Mouse (Mus musculus) CH12.LX (cell line): ENCODE results near the gene Hba-a1. TPM values are rescaled to one million over a fixed set of nuclear protein-coding genes. Genes with fewer than 3 reads are reported as not detected.
"Not testable (repeated sequence)": the region's sequence is repeated elsewhere in the genome, so short reads cannot be mapped to it uniquely, and the experiment has no call there.

ENCODE experiments used
- DNase-seq: peaks from one replicate; pipeline ENCODE4 v3.0.0-alpha.2; 2013; ENCODE audit errors: extremely low read depth
- H3K27ac ChIP-seq: 2 replicates; pipeline ENCODE4 v1.5.1; 2012; ENCODE audit warnings: low read depth, mild to moderate bottlenecking, control low read depth, moderate library complexity; ENCODE audit not compliant: insufficient read depth
- H3K27me3 ChIP-seq: replicated peaks from 2 replicates; pipeline ENCODE3; 2012; ENCODE audit warnings: inconsistent platforms
- H3K36me3 ChIP-seq, 2 experiments: replicated peaks in 1 of 2; 2 replicates each; pipeline versions ENCODE3 to v1.6.1; 2012; ENCODE audit warnings: inconsistent platforms in 1 of 2, low read length in 1 of 2, mild to moderate bottlenecking in 1 of 2, mixed read lengths in 1 of 2, moderate library complexity in 1 of 2; ENCODE audit not compliant: control insufficient read depth in 1 of 2, insufficient read depth in 1 of 2
- H3K4me1 ChIP-seq, 2 experiments: 2 replicates each; pipeline ENCODE4 v1.6.1; 2012; ENCODE audit warnings: inconsistent platforms in 1 of 2, moderate library complexity in 1 of 2; ENCODE audit not compliant: insufficient read depth in 2 of 2, control insufficient read depth in 1 of 2
- H3K4me2 ChIP-seq: 2 replicates; pipeline ENCODE4 v1.6.1; 2012; ENCODE audit warnings: low read depth, mild to moderate bottlenecking, control low read depth; ENCODE audit not compliant: poor library complexity, insufficient read depth, severe bottlenecking
- H3K4me3 ChIP-seq, 3 experiments: fragments of 150-350 bp in 1 of 3; sonication (generic) in 1 of 3; replicated peaks in 1 of 3; 2 replicates each; pipeline versions ENCODE3 to v1.5.1; 2011 to 2012; ENCODE audit warnings: low read depth in 2 of 3, low read length in 2 of 3, mild to moderate bottlenecking in 2 of 3, moderate library complexity in 2 of 3, control low read depth in 1 of 3, improper control_type of control experiment in 1 of 3, inconsistent platforms in 1 of 3, mixed read lengths in 1 of 3; ENCODE audit not compliant: poor library complexity in 1 of 3
- H3K79me2 ChIP-seq: replicated peaks from 2 replicates; pipeline ENCODE4 v1.6.1; 2012; ENCODE audit warnings: mild to moderate bottlenecking, moderate library complexity; ENCODE audit not compliant: control insufficient read depth, poor library complexity, insufficient read depth, severe bottlenecking; ENCODE audit errors: extremely low read depth
- H3K9ac ChIP-seq: 2 replicates; pipeline ENCODE4 v1.6.1; 2012; ENCODE audit warnings: low read depth, mild to moderate bottlenecking, control low read depth, moderate library complexity; ENCODE audit not compliant: insufficient read depth
- H3K9me3 ChIP-seq: replicated peaks from 2 replicates; pipeline ENCODE3; 2012; ENCODE audit warnings: low read length, inconsistent platforms, mixed read lengths
- BHLHE40 ChIP-seq: IDR thresholded peaks from 2 replicates; pipeline ENCODE4 v1.6.1; 2011; ENCODE audit warnings: mild to moderate bottlenecking, low read depth, low read length, improper control_type of control experiment
- CHD1 ChIP-seq: IDR thresholded peaks from 2 replicates; pipeline ENCODE4 v1.6.1; 2012; ENCODE audit warnings: low read depth, low read length, improper control_type of control experiment, inconsistent platforms
- CTCF ChIP-seq, 2 experiments: IDR thresholded peaks in 1 of 2; conservative IDR thresholded peaks in 1 of 2; 2 replicates each; pipeline ENCODE4 v1.5.1; 2011 to 2012; ENCODE audit warnings: low read depth in 2 of 2, low read length in 2 of 2, improper control_type of control experiment in 1 of 2, inconsistent platforms in 1 of 2, mild to moderate bottlenecking in 1 of 2, moderate library complexity in 1 of 2
- ELF1 ChIP-seq: IDR thresholded peaks from 2 replicates; pipeline ENCODE4 v1.6.1; 2014; ENCODE audit warnings: low read depth, mild to moderate bottlenecking, inconsistent platforms, low read length, improper control_type of control experiment
- ETS1 ChIP-seq: conservative IDR thresholded peaks from 2 replicates; pipeline ENCODE4 v1.6.1; 2012; ENCODE audit warnings: low read depth, mild to moderate bottlenecking, inconsistent platforms, low read length, improper control_type of control experiment, moderate library complexity
- GABPA ChIP-seq: IDR thresholded peaks from 2 replicates; pipeline ENCODE4 v1.6.1; 2012; ENCODE audit warnings: low read depth, low read length, improper control_type of control experiment, inconsistent platforms; ENCODE audit not compliant: insufficient replicate concordance
- IRF4 ChIP-seq: IDR thresholded peaks from 2 replicates; pipeline ENCODE4 v1.6.1; 2014; ENCODE audit warnings: low read depth, mild to moderate bottlenecking, inconsistent platforms, low read length, improper control_type of control experiment
- JUN ChIP-seq: IDR thresholded peaks from 2 replicates; pipeline ENCODE4 v1.6.1; 2011; ENCODE audit warnings: low read depth, mild to moderate bottlenecking, low read length, improper control_type of control experiment, moderate library complexity; ENCODE audit not compliant: insufficient read depth
- JUND ChIP-seq: conservative IDR thresholded peaks from 2 replicates; pipeline ENCODE4 v1.6.1; 2011; ENCODE audit warnings: low read depth, low read length, improper control_type of control experiment
- MAFK ChIP-seq: IDR thresholded peaks from 2 replicates; pipeline ENCODE4 v1.6.1; 2011; ENCODE audit warnings: low read length, improper control_type of control experiment; ENCODE audit not compliant: insufficient replicate concordance
- MAX ChIP-seq: IDR thresholded peaks from 2 replicates; pipeline ENCODE4 v1.6.1; 2011; ENCODE audit warnings: low read length, improper control_type of control experiment
- MXI1 ChIP-seq: IDR thresholded peaks from 2 replicates; pipeline ENCODE4 v1.6.1; 2011; ENCODE audit warnings: mild to moderate bottlenecking, low read depth, low read length, improper control_type of control experiment
- NRF1 ChIP-seq: IDR thresholded peaks from 2 replicates; pipeline ENCODE4 v1.6.1; 2014; ENCODE audit warnings: low read depth, mild to moderate bottlenecking, inconsistent platforms, low read length, improper control_type of control experiment, moderate library complexity
- POLR2AphosphoS2 ChIP-seq: IDR thresholded peaks from 2 replicates; pipeline ENCODE4 v1.6.1; 2011; ENCODE audit warnings: low read depth, low read length, improper control_type of control experiment
- RAD21 ChIP-seq: IDR thresholded peaks from 2 replicates; pipeline ENCODE4 v1.6.1; 2011; ENCODE audit warnings: low read depth, mild to moderate bottlenecking, low read length, improper control_type of control experiment, moderate library complexity
- RCOR1 ChIP-seq: conservative IDR thresholded peaks from 2 replicates; pipeline ENCODE4 v1.6.1; 2012; ENCODE audit warnings: low read depth, mild to moderate bottlenecking, inconsistent platforms, low read length, improper control_type of control experiment
- SIN3A ChIP-seq: IDR thresholded peaks from 2 replicates; pipeline ENCODE4 v1.6.1; 2012; ENCODE audit warnings: low read length, improper control_type of control experiment, inconsistent platforms
- SMC3 ChIP-seq: IDR thresholded peaks from 2 replicates; pipeline ENCODE4 v1.6.1; 2011; ENCODE audit warnings: low read depth, low read length, improper control_type of control experiment
- TBP ChIP-seq: conservative IDR thresholded peaks from 2 replicates; pipeline ENCODE4 v1.6.1; 2011; ENCODE audit warnings: low read depth, low read length, improper control_type of control experiment
- TCF12 ChIP-seq: IDR thresholded peaks from 2 replicates; pipeline ENCODE4 v1.6.1; 2014; ENCODE audit warnings: low read depth, mild to moderate bottlenecking, inconsistent platforms, low read length, improper control_type of control experiment
- USF1 ChIP-seq: IDR thresholded peaks from 2 replicates; pipeline ENCODE4 v1.6.1; 2014; ENCODE audit warnings: low read depth, mild to moderate bottlenecking, inconsistent platforms, low read length, improper control_type of control experiment
- USF2 ChIP-seq: conservative IDR thresholded peaks from 2 replicates; pipeline ENCODE4 v1.6.1; 2011; ENCODE audit warnings: low read depth, low read length, improper control_type of control experiment
- dilution Hi-C: fragments of 300-500 bp; cut with MboI; formaldehyde crosslinking; loops from 2 replicates; pipeline ENCODE4 v1.14.3; 2020; ENCODE audit warnings: low sequenced_read_pairs; ENCODE audit not compliant: extremely low pct_unique_long_range_greater_than_20kb, extremely low pct_ligation_motif_present
- in situ Hi-C: fragments of 300-500 bp; cut with MboI; formaldehyde crosslinking; loops from 3 replicates; pipeline ENCODE4 v1.14.3; 2019; ENCODE audit warnings: low sequenced_read_pairs, low pct_ligation_motif_present, low pct_unique_long_range_greater_than_20kb, mixed read lengths
- polyA plus RNA-seq: library from polyadenylated mRNA; unstranded; fragments of >175 nt; gene quantifications from 2 replicates; pipeline ENCODE4 v1.2.1, GENCODE M21; 2012; ENCODE audit warnings: low read depth; ENCODE audit not compliant: insufficient read length
- total RNA-seq, 2 experiments: library from RNA; depleted of rRNA; stranded (reverse); fragments of 300-350 nt in 1 of 2; fragments of >200 nt in 1 of 2; gene quantifications; 2 replicates each; pipeline ENCODE4 v1.2.3; 2012 to 2014

The Hba-a1 gene
- total and polyA plus RNA-seq, 3 experiments, result 4.7 to 5.2 (median 4.9) TPM

- H3K4me1 ChIP-seq, H3K27ac ChIP-seq, H3K4me3 ChIP-seq, dilution Hi-C loops, H3K9ac ChIP-seq, H3K79me2 ChIP-seq, H3K36me3 ChIP-seq, H3K9me3 ChIP-seq: not testable (repeated sequence)
- DNase-seq, result peak; percentile 40
- in situ Hi-C loops, result loop anchor here (10.0 to 25.0 kb wide), 2 partner anchors 115 to 313 kb away; no protein-coding TSS in a partner anchor
- H3K27me3 ChIP-seq, result peaks cover 19% of the 10 kb centered on the region
- H3K4me2 ChIP-seq, result peak within 1 kb of the TSS; percentile 10; the same call in 1 of the 2 replicates
- TF ChIP-seq RAD21 (peak; percentile 18), TCF12 (peak; percentile 13; the same call in 1 of the 2 replicates), SMC3 (peak; percentile 66), CTCF (conservative IDR thresholded peaks at IDR 0.05 in 1 of 2, IDR thresholded peaks at IDR 0.05 in 1 of 2; ENCODE audit: low read depth in 2 of 2, low read length in 2 of 2) (peak; percentile 71 to 83)
These were observed 16.6 kb downstream of the Hba-a1 start, which contains the start of gene Hbq1a for GRCm38 (mm10) chr11:32299865-32300264. Gene Hbq1a (plus strand): TSS chr11:32300069.

- H3K9ac ChIP-seq, result no peak overlapping the region
- in situ Hi-C loops (loop anchor here (10.0 to 25.0 kb wide), 2 partner anchors 116 to 313 kb away; no protein-coding TSS in a partner anchor), dilution Hi-C loops (no loop called here)
- H3K4me2 ChIP-seq, result peak overlapping the region; percentile 10; the same call in 1 of the 2 replicates
- no peak for TF ChIP-seq GABPA
- no peak for TF ChIP-seq ETS1
- 0 out of 2 replicates have a peak, but pooled peaks have one; percentile 16 for TF ChIP-seq MAX
- no peak for TF ChIP-seq IRF4
- TF ChIP-seq MXI1, result no peak
- TF ChIP-seq POLR2AphosphoS2, result no peak
- no peak for TF ChIP-seq RAD21
- TF ChIP-seq USF1, result peak; percentile 43; the same call in 1 of the 2 replicates
- TF ChIP-seq TBP, result no peak
- no peak for TF ChIP-seq BHLHE40
- peak; percentile 55 for TF ChIP-seq USF2
- TF ChIP-seq JUND, result no peak
- no peak for TF ChIP-seq JUN
- no peak for TF ChIP-seq SIN3A
- TF ChIP-seq ELF1, result no peak
- no peak for TF ChIP-seq NRF1
- TF ChIP-seq CHD1, result no peak
- TF ChIP-seq RCOR1, result no peak
- no peak for TF ChIP-seq MAFK
- H3K27ac ChIP-seq, result no peak overlapping the region
- no peaks in the 10 kb centered on the region for H3K36me3 ChIP-seq
- H3K79me2 ChIP-seq, result no peaks in the 10 kb centered on the region
- no peak for DNase-seq
- peaks cover 19% of the 10 kb centered on the region for H3K27me3 ChIP-seq
- peaks cover 0 to 5% of the 10 kb centered on the region in 2 experiments; a peak in 1 of 4 replicates for H3K4me1 ChIP-seq
- no peak overlapping the region for H3K4me3 ChIP-seq
- H3K9me3 ChIP-seq, result no peaks in the 10 kb centered on the region
These were observed 17.3 kb downstream of the Hba-a1 start for GRCm38 (mm10) chr11:32300279-32301267.
